Mouse (Mus musculus) left cerebral cortex, adult 9 months (tissue): Measurements from ENCODE around the gene Zfp982.
"Not testable (repeated sequence)": the region's sequence is repeated elsewhere in the genome, so short reads cannot be mapped to it uniquely, and the experiment has no call there.

Experiments used
- DNase-seq, 2 experiments: peaks; one replicate each; pipeline ENCODE4 v3.0.0; 2022; ENCODE audit warnings: low spot score in 2 of 2

Zfp982 gene

DNA sequence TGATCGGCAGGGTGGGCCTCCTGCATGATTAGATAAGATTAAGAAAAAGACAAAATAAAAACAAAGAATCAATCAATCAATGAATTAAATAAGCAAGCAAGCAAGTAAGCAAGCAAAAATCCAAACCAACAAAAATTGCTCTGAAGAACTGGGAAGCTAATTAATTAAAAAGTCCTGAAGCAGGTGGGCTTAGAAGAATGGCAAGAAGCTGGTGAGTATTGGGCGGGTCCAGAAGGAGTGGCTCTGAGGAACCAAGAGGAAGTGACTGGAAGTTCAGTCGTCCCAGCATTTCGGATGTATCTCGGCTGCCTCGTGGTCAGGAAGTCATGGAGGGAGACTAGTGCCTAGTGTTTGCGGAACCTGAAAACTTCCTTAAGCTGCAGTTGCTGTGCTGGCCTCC, at the start of gene Zfp982:
Gene Zfp982 (plus strand): TSS at position 301 of the 400 bp plus-strand sequence.
- not testable (repeated sequence) for DNase-seq

DNA sequence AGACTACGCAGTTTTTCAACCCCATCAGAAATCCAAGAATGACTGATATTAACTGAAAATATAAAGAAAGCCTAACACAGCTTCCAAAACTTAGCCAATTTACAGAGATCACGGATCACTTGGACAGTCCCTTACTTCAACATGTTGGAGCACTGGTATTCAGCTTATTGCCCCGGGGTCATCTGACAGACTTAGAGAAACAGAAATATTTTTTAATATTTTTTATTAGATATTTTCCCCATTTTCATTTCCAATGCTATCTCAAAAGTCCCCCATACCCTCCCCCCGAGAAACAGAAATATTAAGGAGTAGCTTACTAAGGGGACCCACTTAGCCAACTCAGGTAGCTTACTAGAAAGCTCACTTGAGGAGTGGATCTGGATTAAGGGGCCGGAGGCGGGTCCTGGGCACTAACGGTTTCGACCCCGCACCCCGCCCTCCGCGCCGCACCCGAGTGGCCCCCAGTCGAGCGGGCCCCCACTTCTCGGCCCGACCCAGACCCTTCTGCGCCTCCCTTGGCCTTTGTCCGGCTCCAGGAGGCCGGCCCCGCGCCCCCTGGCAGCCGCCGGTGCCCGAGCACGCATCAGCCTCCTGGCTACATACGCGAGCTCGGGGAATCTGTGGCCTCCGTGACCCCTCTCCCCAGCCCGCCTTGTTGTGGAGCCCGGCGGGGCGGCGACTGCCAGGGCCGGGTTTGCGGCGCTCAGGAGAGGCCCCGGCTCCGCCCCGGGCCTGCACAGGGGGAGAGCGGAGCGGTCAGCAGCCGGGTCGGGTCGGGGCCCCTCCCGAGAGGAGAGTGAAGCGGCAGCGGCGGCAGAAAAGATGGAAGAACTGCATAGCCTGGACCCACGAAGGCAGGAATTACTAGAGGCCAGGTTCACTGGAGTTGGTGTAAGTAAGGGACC, 49.3 kb upstream of the Zfp982 start:
- not testable (repeated sequence) for DNase-seq

DNA sequence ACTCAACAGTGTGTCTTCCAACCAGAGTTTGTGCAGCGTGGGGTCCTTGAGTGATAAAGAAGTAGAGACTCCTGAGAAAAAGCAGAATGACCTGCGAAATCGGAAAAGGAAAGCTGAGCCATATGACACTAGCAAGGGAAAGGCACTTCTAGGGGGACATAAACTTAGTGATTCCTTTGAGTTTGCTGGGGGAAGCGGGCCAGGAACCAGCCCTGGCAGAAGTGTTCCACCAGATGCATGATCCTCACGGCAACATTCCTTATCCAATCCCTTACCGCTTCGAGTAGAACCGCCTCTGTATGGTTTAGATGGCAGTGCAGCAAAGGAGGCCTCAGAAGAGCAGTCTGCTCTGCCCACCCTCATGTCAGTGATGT, 48.7 kb upstream of the Zfp982 start:
- not testable (repeated sequence) for DNase-seq

DNA sequence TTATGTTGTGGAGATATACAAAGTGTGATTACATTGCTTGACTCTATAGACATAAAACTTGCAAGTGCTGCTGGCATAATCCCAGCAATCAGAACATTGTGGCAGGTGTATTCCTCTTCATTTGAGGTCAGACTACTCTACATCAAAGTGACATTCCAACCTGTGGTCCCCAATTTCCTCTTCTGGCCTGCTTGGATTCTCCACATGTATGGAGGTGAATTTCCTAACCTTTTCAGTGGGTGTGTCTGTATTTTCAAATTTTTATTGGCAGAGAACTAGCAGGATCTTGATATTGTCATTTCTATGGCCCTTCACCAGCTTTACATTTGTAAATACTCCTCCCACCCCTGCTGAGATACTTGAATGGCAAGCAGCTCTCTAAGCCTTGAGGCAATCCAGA, 46.8 kb upstream of the Zfp982 start:
- not testable (repeated sequence) for DNase-seq

GRCm38 (mm10) chr4:147448358-147448757, 43.9 kb upstream of the Zfp982 start:
- no peak for DNase-seq

GRCm38 (mm10) chr4:147449099-147449581, 43.1 kb upstream of the Zfp982 start:
- DNase-seq, result no peak

- DNase-seq, result not testable (repeated sequence)
Measured at GRCm38 (mm10) chr4:147449986-147450385, 42.2 kb upstream of the Zfp982 start.

- DNase-seq, result not testable (repeated sequence)
Measured at GRCm38 (mm10) chr4:147467207-147467606, 25.0 kb upstream of the Zfp982 start.

DNA sequence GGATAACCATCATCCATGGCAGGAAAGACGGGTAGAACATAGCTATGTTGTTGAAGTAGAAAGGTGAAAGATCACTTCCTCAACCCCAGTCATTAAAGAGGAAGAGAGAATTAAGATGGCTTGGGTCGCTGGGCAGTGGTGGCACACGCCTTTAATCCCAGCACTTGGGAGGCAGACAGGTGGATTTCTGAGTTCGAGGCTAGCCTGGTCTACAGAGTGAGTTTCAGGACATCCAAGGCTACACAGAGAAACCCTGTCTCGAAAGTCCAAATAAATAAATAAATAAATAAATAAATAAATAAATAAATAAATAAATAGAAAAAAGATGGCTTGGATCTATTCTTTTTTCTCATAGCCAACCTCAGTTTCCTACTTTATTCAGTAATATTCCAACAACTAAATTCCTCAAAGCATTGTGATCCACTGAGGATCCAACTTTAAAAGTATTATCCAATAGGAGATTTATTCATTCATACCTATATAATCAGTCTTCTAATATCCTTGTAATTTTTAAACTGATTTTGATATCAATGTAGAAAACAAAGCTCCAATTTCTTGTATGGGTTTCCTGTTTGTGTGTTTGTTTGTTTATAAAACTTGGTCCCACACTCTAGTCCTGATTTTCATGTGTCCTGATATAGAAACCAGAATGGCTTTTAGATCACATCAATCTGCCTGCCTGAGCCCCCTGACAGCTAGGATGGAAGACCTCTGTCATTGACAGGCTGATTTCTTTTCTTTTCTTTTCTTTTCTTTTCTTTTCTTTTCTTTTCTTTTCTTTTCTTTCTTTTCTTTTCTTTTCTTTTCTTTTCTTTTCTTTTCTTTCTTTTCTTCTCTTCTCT, 6.8 kb downstream of the Zfp982 start:
- not testable (repeated sequence) for DNase-seq

DNA sequence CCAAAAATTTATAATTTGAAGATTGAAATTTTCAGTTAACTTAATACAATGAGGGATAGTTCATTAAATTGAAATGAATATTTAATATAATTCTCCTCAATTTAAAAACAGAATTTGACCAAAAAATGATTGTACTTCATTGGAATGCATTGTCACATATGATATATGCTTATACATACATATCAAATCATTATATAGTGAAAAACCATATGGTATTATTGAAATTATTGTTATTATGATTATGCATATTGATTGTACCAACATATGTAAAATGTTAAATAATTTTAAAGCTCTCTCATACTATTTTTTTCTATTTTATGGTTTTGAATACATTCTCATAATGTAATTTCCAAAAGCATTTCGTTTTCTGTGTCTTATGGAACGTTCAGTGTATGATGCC, 17.0 kb downstream of the Zfp982 start:
- no peak for DNase-seq

DNA sequence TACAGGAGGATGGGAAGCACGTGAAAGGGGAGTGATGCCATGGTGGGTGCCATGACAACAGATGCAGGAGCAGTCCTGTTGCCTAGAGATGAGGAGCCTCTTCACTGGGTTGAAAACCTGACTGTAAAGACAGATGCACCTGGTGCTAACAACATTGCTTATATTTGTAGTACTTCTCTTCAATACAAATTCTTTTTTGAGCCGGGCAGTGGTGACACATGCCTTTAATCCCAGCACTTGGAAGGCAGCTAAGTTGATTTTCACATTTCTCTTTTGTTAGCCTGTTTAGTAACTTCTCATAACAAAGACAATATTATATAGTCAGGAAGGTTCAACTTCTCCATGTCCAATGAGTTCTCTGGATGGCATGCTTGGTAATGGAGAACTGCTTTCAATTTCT, 26.8 kb downstream of the Zfp982 start:
- DNase-seq, result no peak

DNA sequence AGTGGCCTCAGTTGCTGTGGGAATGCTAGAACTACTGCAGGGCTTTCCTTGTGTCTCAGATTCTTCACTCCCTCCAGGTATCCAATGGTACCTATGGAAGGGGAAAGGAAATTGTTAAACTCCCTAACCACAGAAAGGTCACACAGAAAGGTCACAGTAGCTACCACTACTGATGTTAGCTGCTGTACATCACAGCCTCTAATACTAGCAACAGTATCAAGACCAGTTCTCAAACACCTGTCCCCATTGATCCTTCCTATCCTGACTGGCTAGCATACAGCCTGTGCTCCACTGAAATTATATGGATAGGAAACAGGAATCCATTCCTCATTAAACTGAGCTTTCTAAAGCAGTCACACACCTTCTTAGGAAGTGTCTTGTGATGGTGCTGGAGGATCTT, 27.9 kb downstream of the Zfp982 start:
- DNase-seq, result no peak

DNA sequence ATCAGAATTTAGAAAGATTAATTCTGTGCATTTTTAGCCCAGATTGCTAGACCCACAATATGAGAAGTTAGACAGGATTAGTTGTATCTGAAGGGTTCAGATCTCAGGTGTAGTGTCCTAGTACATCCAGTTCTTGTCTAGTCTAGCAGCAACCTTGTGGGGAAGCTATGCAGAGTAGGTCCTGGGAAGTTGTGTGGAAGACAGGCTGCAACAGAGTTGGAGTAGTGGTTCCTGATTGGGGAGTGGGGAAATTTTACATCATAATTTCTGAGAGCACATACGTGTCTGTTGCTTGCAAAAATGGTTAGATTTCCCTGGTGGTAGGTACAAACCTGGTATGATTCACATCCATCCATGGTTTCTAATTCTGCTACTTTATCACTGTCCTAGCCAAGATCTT, 32.9 kb downstream of the Zfp982 start:
- no peak for DNase-seq

DNA sequence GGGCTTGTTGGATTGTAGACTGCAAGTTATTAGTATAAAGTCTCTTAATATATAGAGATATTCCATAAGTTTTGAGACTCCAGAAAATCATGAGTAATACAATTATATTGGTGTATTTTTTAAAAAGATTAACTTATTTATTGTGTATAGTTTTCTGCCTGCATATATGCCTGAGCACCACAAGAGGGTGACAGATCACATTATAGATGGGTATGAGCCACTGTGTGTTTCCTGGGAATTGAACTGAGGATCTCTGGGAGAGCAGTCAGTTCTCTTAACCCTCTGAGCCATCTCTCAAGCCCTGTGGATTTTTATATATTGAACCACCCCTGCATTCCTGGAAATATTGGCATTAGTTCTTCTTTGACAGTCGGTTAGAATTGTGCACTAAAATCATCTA, 38.1 kb downstream of the Zfp982 start:
- no peak for DNase-seq

- DNase-seq, result not testable (repeated sequence)
Measured at GRCm38 (mm10) chr4:147535916-147536315, 43.7 kb downstream of the Zfp982 start.

GRCm38 (mm10) chr4:147537702-147538101, 45.5 kb downstream of the Zfp982 start:
- DNase-seq, result no peak

- not testable (repeated sequence) for DNase-seq
Measured at GRCm38 (mm10) chr4:147539918-147540317, 47.7 kb downstream of the Zfp982 start, which contains the start of gene Gm16503. Gm16503 (plus strand) TSS chr4:147540218.

DNA sequence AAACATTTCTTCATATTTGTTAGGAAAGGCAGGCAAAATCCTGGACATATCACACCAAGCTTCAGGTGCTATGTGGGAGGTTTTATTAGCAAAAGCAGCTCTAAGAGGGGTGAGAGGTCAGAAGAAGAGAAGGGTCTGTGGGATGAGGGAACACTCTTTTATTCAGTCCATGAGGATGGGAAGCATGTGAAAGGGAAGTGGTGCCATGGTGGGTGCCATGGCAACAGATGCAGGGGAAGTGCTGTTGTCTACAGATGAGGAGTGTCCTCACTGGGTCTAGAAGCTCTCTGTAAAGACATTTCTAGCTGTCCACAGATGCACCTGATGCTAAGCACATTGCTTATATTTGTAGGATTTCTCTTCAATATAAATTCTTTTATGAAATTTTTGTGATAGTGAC, 48.9 kb downstream of the Zfp982 start:
- DNase-seq, result no peak

- DNase-seq, result not testable (repeated sequence)
Measured at GRCm38 (mm10) chr4:147553071-147553470, 60.9 kb downstream of the Zfp982 start, which contains the start of gene Zfp985. Zfp985 (plus strand) TSS chr4:147553277.

GRCm38 (mm10) chr4:147554361-147554760, 62.1 kb downstream of the Zfp982 start:
- DNase-seq, result not testable (repeated sequence)

GRCm38 (mm10) chr4:147556921-147557320, 64.7 kb downstream of the Zfp982 start:
- not testable (repeated sequence) for DNase-seq

GRCm38 (mm10) chr4:147558011-147558410, 65.8 kb downstream of the Zfp982 start:
- DNase-seq, result not testable (repeated sequence)
